Mouse (Mus musculus) lung, postnatal 0 days (tissue): ENCODE data around the gene Fhl2. TPM values are rescaled to one million over a fixed set of nuclear protein-coding genes. Genes with fewer than 3 reads are reported as not detected.

Experiments
- ATAC-seq: fragments of 200-750 bp; cut with Nextera tagmentation; 2 replicates; pipeline ENCODE4 v1.8.0; 2017; ENCODE audit warnings: moderate library complexity
- DNase-seq: peaks from one replicate; pipeline ENCODE4 v3.0.0-alpha.2; 2016; ENCODE audit warnings: low spot score
- H3K27ac ChIP-seq: fragments of 300-500 bp; sonication (generic); 2 replicates; pipeline ENCODE4 v1.5.1; 2014; ENCODE audit warnings: antibody characterized with exemption, mild to moderate bottlenecking, low read length, mixed read lengths
- H3K27me3 ChIP-seq: fragments of 300-500 bp; sonication (generic); replicated peaks from 2 replicates; pipeline ENCODE4 v1.6.1; 2014; ENCODE audit warnings: low read length, mixed read lengths; ENCODE audit not compliant: insufficient read depth
- H3K36me3 ChIP-seq: fragments of 300-500 bp; sonication (generic); 2 replicates; pipeline ENCODE4 v1.6.1; 2014; ENCODE audit warnings: low read length, mixed read lengths; ENCODE audit not compliant: insufficient read depth
- H3K4me1 ChIP-seq: fragments of 300-500 bp; sonication (generic); 2 replicates; pipeline ENCODE4 v1.6.1; 2014; ENCODE audit warnings: antibody characterized with exemption, low read depth, low read length, mixed read lengths; ENCODE audit not compliant: insufficient read depth
- H3K4me2 ChIP-seq: fragments of 300-500 bp; sonication (generic); replicated peaks from 2 replicates; pipeline ENCODE4 v1.6.1; 2014; ENCODE audit warnings: low read depth, mild to moderate bottlenecking, low read length, moderate library complexity, mixed read lengths
- H3K4me3 ChIP-seq: fragments of 300-500 bp; sonication (generic); 2 replicates; pipeline ENCODE4 v1.5.1; 2014; ENCODE audit warnings: low read depth, low read length
- H3K9ac ChIP-seq: fragments of 300-500 bp; sonication (generic); replicated peaks from 2 replicates; pipeline ENCODE4 v1.6.1; 2014; ENCODE audit warnings: low read depth, mild to moderate bottlenecking
- H3K9me3 ChIP-seq: fragments of 300-500 bp; sonication (generic); 2 replicates; pipeline ENCODE4 v1.6.1; 2016; ENCODE audit warnings: low read length, mixed read lengths
- CTCF ChIP-seq: IDR thresholded peaks from 2 replicates; pipeline ENCODE4 v1.5.1; 2016; ENCODE audit warnings: antibody characterized with exemption, mild to moderate bottlenecking
- EP300 ChIP-seq: IDR thresholded peaks from 2 replicates; pipeline ENCODE4 v1.6.1; 2016; ENCODE audit warnings: antibody characterized with exemption, mild to moderate bottlenecking, control low read depth
- WGBS: fragments of 180-500 bp; shearing (Covaris S2); extraction: QIAGEN DNeasy Blood & Tissue Kit; methylation state at CpG from one replicate; pipeline ENCODE4 v1.1.7; 2014; 5-methylcytosine and 5-hydroxymethylcytosine counted together
- polyA plus RNA-seq: library from polyadenylated mRNA; unstranded; fragments of >200 nt; fragmentation: Nextera tagmentation; extraction: Ambion mirVana; gene quantifications from 2 replicates; pipeline ENCODE4 v1.2.1, GENCODE M21; 2015

Fhl2 gene
- polyA plus RNA-seq, 1 experiment from 2014 or later, result 21.0 TPM

- DNase-seq (peak; percentile 77), ATAC-seq (peak; percentile 94)
- Histone ChIP-seq H3K36me3 (no peaks in the 10 kb centered on the region), H3K4me3 (peak overlapping the region; percentile 80), H3K4me1 (peaks cover 8% of the 10 kb centered on the region; the same call in 1 of the 2 replicates), H3K4me2 (peak overlapping the region; percentile 90), H3K9me3 (no peaks in the 10 kb centered on the region), H3K27me3 (no peaks in the 10 kb centered on the region), H3K27ac (peak overlapping the region; percentile 89), H3K9ac (peak overlapping the region; percentile 82)
- 1% methylated on average over 63 of the region's 102 CpGs for WGBS
- TF ChIP-seq EP300 (no peak), CTCF (no peak)
These were observed 104.4 kb downstream of the Fhl2 start for GRCm38 (mm10) chr1:43092056-43093015.

- WGBS, result 28% methylated on average over 13 of the region's 13 CpGs
- peak overlapping the region; percentile 90 for H3K4me2 ChIP-seq
- H3K36me3 ChIP-seq, result no peaks in the 10 kb centered on the region
- H3K27ac ChIP-seq, result peak overlapping the region; percentile 89; the same call in 1 of the 2 replicates
- H3K4me1 ChIP-seq, result peaks cover 8% of the 10 kb centered on the region; the same call in 1 of the 2 replicates
- H3K9me3 ChIP-seq, result no peaks in the 10 kb centered on the region
- peak overlapping the region; percentile 82 for H3K9ac ChIP-seq
- DNase-seq (peak; percentile 16), ATAC-seq (no peak; the same call in 1 of the 2 replicates)
- TF ChIP-seq CTCF, result no peak
- no peak for TF ChIP-seq EP300
- no peaks in the 10 kb centered on the region for H3K27me3 ChIP-seq
- H3K4me3 ChIP-seq, result peak overlapping the region; percentile 80
These were observed 105.3 kb downstream of the Fhl2 start for GRCm38 (mm10) chr1:43091306-43092055.

GRCm38 (mm10) chr1:43090418-43090817 is 106.4 kb downstream of the Fhl2 start:
- no peak overlapping the region for H3K4me3 ChIP-seq
- peaks cover 8% of the 10 kb centered on the region; the same call in 1 of the 2 replicates for H3K4me1 ChIP-seq
- WGBS, result 90% methylated on average over 1 of the region's 1 CpGs
- ATAC-seq (no peak), DNase-seq (no peak)
- no peak for TF ChIP-seq CTCF
- no peak for TF ChIP-seq EP300
- H3K27me3 ChIP-seq, result no peaks in the 10 kb centered on the region
- H3K9ac ChIP-seq, result no peak overlapping the region
- H3K36me3 ChIP-seq, result no peaks in the 10 kb centered on the region
- H3K4me2 ChIP-seq, result no peak overlapping the region
- H3K27ac ChIP-seq, result no peak overlapping the region
- H3K9me3 ChIP-seq, result no peaks in the 10 kb centered on the region

- Histone ChIP-seq H3K4me2 (no peak overlapping the region), H3K4me1 (no peaks in the 10 kb centered on the region), H3K27ac (no peak overlapping the region), H3K9ac (no peak overlapping the region), H3K27me3 (no peaks in the 10 kb centered on the region), H3K36me3 (no peaks in the 10 kb centered on the region), H3K4me3 (no peak overlapping the region), H3K9me3 (no peaks in the 10 kb centered on the region)
- WGBS, result 71% methylated on average over 5 of the region's 5 CpGs
- DNase-seq (peak; percentile 51), ATAC-seq (peak; percentile 77)
- no peak for TF ChIP-seq CTCF
These were observed 113.8 kb downstream of the Fhl2 start for GRCm38 (mm10) chr1:43082946-43083345.

- no peaks in the 10 kb centered on the region for H3K27me3 ChIP-seq
- H3K27ac ChIP-seq, result no peak overlapping the region
- no peak for TF ChIP-seq CTCF
- TF ChIP-seq EP300, result no peak
- H3K4me2 ChIP-seq, result no peak overlapping the region
- no peak overlapping the region for H3K9ac ChIP-seq
- no peak overlapping the region for H3K4me3 ChIP-seq
- ATAC-seq (no peak), DNase-seq (no peak)
- no peaks in the 10 kb centered on the region for H3K4me1 ChIP-seq
- H3K9me3 ChIP-seq, result no peaks in the 10 kb centered on the region
- WGBS, result 50% methylated on average over 2 of the region's 2 CpGs
- H3K36me3 ChIP-seq, result 0 out of 2 replicates have a peak, but pooled peaks cover 3% of the 10 kb centered on the region
These were observed 118.7 kb downstream of the Fhl2 start for GRCm38 (mm10) chr1:43078124-43078523.

DNA sequence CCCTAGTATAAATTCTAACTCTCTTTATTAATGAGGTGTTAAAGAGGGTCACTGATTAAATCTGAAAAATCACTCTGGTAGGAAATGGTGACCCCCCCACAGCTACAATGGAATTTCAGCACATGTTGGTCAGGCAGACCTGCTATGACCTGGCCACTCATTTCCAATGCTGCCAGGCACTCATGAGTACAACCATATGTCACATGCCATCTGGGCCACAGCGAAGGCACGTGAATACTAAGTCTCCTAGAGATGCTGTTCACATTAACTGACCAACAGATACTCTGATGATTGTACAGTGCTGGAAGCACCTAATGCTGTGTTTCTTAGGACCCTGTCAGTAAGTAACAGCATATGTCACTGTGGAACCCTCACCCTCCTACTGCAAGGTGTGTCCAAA is 122.0 kb downstream of the Fhl2 start:
- WGBS, result 89% methylated on average over 2 of the region's 2 CpGs

More for the DNA sequence above, 122.0 kb downstream of the Fhl2 start:
- H3K4me1 ChIP-seq, result no peaks in the 10 kb centered on the region; the same call in 1 of the 2 replicates
- H3K4me2 ChIP-seq, result no peak overlapping the region
- DNase-seq (no peak), ATAC-seq (no peak)
- H3K9me3 ChIP-seq, result no peaks in the 10 kb centered on the region
- H3K27ac ChIP-seq, result no peak overlapping the region
- no peak overlapping the region for H3K4me3 ChIP-seq
- no peaks in the 10 kb centered on the region for H3K27me3 ChIP-seq
- TF ChIP-seq CTCF (no peak), EP300 (no peak)
- no peak overlapping the region for H3K9ac ChIP-seq
- H3K36me3 ChIP-seq, result 0 out of 2 replicates have a peak, but pooled peaks cover 3% of the 10 kb centered on the region

Other genes with a start within 250 kb of the Fhl2 start
- 1.2 and 1.7 TPM in 2 replicates for gene Gpr45, start 244.1 kb downstream of the Fhl2 start, polyA plus RNA-seq
- 7.7 and 8.4 TPM in 2 replicates for gene Tgfbrap1, start 98.3 kb downstream of the Fhl2 start, polyA plus RNA-seq
- gene AI597479, start 98.3 kb downstream of the Fhl2 start, polyA plus RNA-seq, result 16.3 and 17.6 TPM in 2 replicates
- gene Nck2, start 247.6 kb upstream of the Fhl2 start, polyA plus RNA-seq, result 34.0 and 37.9 TPM in 2 replicates